Mouse (Mus musculus): ENCODE measurements around the gene Tesk1. TPM values are rescaled to one million over a fixed set of nuclear protein-coding genes. Genes with fewer than 3 reads are reported as not detected.

Gene Tesk1
- polyA plus RNA-seq, 1 experiment from 2014 or later = 17.1 TPM

GRCm38 (mm10) chr4:43406162-43406971 is 35.4 kb upstream of the Tesk1 start:
- peak; percentile 97 for ATAC-seq (replicated peaks)
- Histone ChIP-seq H3K4me1 (peaks cover 45% of the 10 kb centered on the region), H3K4me3 (peak overlapping the region; percentile 69), H3K36me3 (replicated peaks) (no peaks in the 10 kb centered on the region), H3K4me2 (peak overlapping the region; percentile 70), H3K9me3 (no peaks in the 10 kb centered on the region), H3K27ac (peak overlapping the region; percentile 98), H3K27me3 (replicated peaks) (no peaks in the 10 kb centered on the region), H3K9ac (peak overlapping the region; percentile 94)
- 1% methylated on average over 28 of the region's 28 CpGs for WGBS

GRCm38 (mm10) chr4:43407071-43407920 is 34.4 kb upstream of the Tesk1 start:
- WGBS = 52% methylated on average over 12 of the region's 12 CpGs

GRCm38 (mm10) chr4:43414761-43415160 is 27.0 kb upstream of the Tesk1 start:
- Histone ChIP-seq H3K27ac (no peak overlapping the region), H3K9me3 (no peaks in the 10 kb centered on the region), H3K36me3 (replicated peaks) (peaks cover 28% of the 10 kb centered on the region), H3K4me1 (peaks cover 23% of the 10 kb centered on the region), H3K4me3 (no peak overlapping the region), H3K27me3 (replicated peaks) (no peaks in the 10 kb centered on the region), H3K9ac (no peak overlapping the region), H3K4me2 (no peak overlapping the region)
- 92% methylated on average over 14 of the region's 14 CpGs for WGBS
- no peak for ATAC-seq (replicated peaks)

More at GRCm38 (mm10) chr4:43407071-43407920, 34.4 kb upstream of the Tesk1 start:
- H3K27me3 ChIP-seq (replicated peaks) = no peaks in the 10 kb centered on the region
- H3K4me3 ChIP-seq = peak overlapping the region; percentile 69
- H3K9ac ChIP-seq = peak overlapping the region; percentile 94
- peak overlapping the region; percentile 98 for H3K27ac ChIP-seq
- H3K9me3 ChIP-seq = no peaks in the 10 kb centered on the region
- peak; percentile 69 for ATAC-seq (replicated peaks)
- peak overlapping the region; percentile 70 for H3K4me2 ChIP-seq
- peaks cover 48% of the 10 kb centered on the region for H3K4me1 ChIP-seq
- H3K36me3 ChIP-seq (replicated peaks) = no peaks in the 10 kb centered on the region

- ATAC-seq (replicated peaks) = no peak
- H3K9me3 ChIP-seq = no peaks in the 10 kb centered on the region
- peaks cover 16% of the 10 kb centered on the region for H3K4me1 ChIP-seq
- H3K36me3 ChIP-seq (replicated peaks) = peaks cover 28% of the 10 kb centered on the region
- 91% methylated on average over 29 of the region's 29 CpGs for WGBS
- H3K4me2 ChIP-seq = no peak overlapping the region
- H3K27me3 ChIP-seq (replicated peaks) = no peaks in the 10 kb centered on the region
- H3K27ac ChIP-seq = no peak overlapping the region
- no peak overlapping the region for H3K4me3 ChIP-seq
- H3K9ac ChIP-seq = no peak overlapping the region
Measured at GRCm38 (mm10) chr4:43415221-43416070, 26.3 kb upstream of the Tesk1 start.

GRCm38 (mm10) chr4:43416071-43416490 is 25.7 kb upstream of the Tesk1 start:
- WGBS = 96% methylated on average over 22 of the region's 22 CpGs
- H3K9ac ChIP-seq = no peak overlapping the region
- H3K27ac ChIP-seq = no peak overlapping the region
- H3K36me3 ChIP-seq (replicated peaks) = peaks cover 28% of the 10 kb centered on the region
- peaks cover 10% of the 10 kb centered on the region for H3K4me1 ChIP-seq
- ATAC-seq (replicated peaks) = no peak
- no peaks in the 10 kb centered on the region for H3K27me3 ChIP-seq (replicated peaks)
- H3K4me2 ChIP-seq = no peak overlapping the region
- H3K9me3 ChIP-seq = no peaks in the 10 kb centered on the region
- no peak overlapping the region for H3K4me3 ChIP-seq

- no peak for ATAC-seq (replicated peaks)
- Histone ChIP-seq H3K9ac (no peak overlapping the region), H3K4me2 (no peak overlapping the region), H3K36me3 (replicated peaks) (peaks cover 37% of the 10 kb centered on the region), H3K27me3 (replicated peaks) (no peaks in the 10 kb centered on the region), H3K4me3 (no peak overlapping the region), H3K9me3 (no peaks in the 10 kb centered on the region), H3K27ac (no peak overlapping the region), H3K4me1 (peaks cover 5% of the 10 kb centered on the region; the same call in 1 of the 2 replicates)
- 74% methylated on average over 16 of the region's 16 CpGs for WGBS
Measured at GRCm38 (mm10) chr4:43417269-43418062, 24.3 kb upstream of the Tesk1 start.

- Histone ChIP-seq H3K9me3 (no peaks in the 10 kb centered on the region), H3K36me3 (replicated peaks) (peaks cover 47% of the 10 kb centered on the region), H3K27ac (no peak overlapping the region), H3K4me1 (peaks cover 2% of the 10 kb centered on the region; the same call in 1 of the 2 replicates), H3K4me3 (no peak overlapping the region), H3K4me2 (no peak overlapping the region), H3K9ac (no peak overlapping the region), H3K27me3 (replicated peaks) (peaks cover 4% of the 10 kb centered on the region)
- ATAC-seq (replicated peaks) = no peak
- 71% methylated on average over 4 of the region's 4 CpGs for WGBS
Measured at GRCm38 (mm10) chr4:43418450-43418849, 23.3 kb upstream of the Tesk1 start.

GRCm38 (mm10) chr4:43418973-43419656 is 22.6 kb upstream of the Tesk1 start:
- Histone ChIP-seq H3K4me1 (no peaks in the 10 kb centered on the region), H3K36me3 (replicated peaks) (peaks cover 54% of the 10 kb centered on the region), H3K27me3 (replicated peaks) (peaks cover 10% of the 10 kb centered on the region), H3K9me3 (no peaks in the 10 kb centered on the region), H3K4me3 (no peak overlapping the region), H3K27ac (no peak overlapping the region), H3K9ac (no peak overlapping the region), H3K4me2 (no peak overlapping the region)
- 55% methylated on average over 15 of the region's 15 CpGs for WGBS
- no peak for ATAC-seq (replicated peaks)

GRCm38 (mm10) chr4:43419801-43420281 is 21.9 kb upstream of the Tesk1 start:
- Histone ChIP-seq H3K9ac (no peak overlapping the region), H3K4me3 (no peak overlapping the region), H3K9me3 (no peaks in the 10 kb centered on the region), H3K4me2 (no peak overlapping the region), H3K27ac (no peak overlapping the region), H3K36me3 (replicated peaks) (peaks cover 56% of the 10 kb centered on the region), H3K4me1 (no peaks in the 10 kb centered on the region), H3K27me3 (replicated peaks) (peaks cover 17% of the 10 kb centered on the region)
- ATAC-seq (replicated peaks) = no peak
- 71% methylated on average over 9 of the region's 9 CpGs for WGBS

GRCm38 (mm10) chr4:43420305-43420704 is 21.4 kb upstream of the Tesk1 start:
- H3K4me1 ChIP-seq = no peaks in the 10 kb centered on the region
- H3K27me3 ChIP-seq (replicated peaks) = peaks cover 22% of the 10 kb centered on the region
- ATAC-seq (replicated peaks) = no peak
- no peak overlapping the region for H3K4me2 ChIP-seq
- no peak overlapping the region for H3K27ac ChIP-seq
- H3K36me3 ChIP-seq (replicated peaks) = peaks cover 57% of the 10 kb centered on the region
- no peak overlapping the region for H3K9ac ChIP-seq
- no peaks in the 10 kb centered on the region for H3K9me3 ChIP-seq
- WGBS = 4% methylated on average over 6 of the region's 6 CpGs
- H3K4me3 ChIP-seq = no peak overlapping the region
